Mouse (Mus musculus) retina, postnatal 7 days (tissue): ENCODE results near the gene Atg16l2.
A peak's percentile ranks its signal among the peaks of the same experiment; 100 is the strongest.

ENCODE experiments used
- DNase-seq: peaks from one replicate; pipeline ENCODE4 v3.0.0-alpha.2; 2012; ENCODE audit warnings: low read depth, low spot score

The Atg16l2 gene

DNA sequence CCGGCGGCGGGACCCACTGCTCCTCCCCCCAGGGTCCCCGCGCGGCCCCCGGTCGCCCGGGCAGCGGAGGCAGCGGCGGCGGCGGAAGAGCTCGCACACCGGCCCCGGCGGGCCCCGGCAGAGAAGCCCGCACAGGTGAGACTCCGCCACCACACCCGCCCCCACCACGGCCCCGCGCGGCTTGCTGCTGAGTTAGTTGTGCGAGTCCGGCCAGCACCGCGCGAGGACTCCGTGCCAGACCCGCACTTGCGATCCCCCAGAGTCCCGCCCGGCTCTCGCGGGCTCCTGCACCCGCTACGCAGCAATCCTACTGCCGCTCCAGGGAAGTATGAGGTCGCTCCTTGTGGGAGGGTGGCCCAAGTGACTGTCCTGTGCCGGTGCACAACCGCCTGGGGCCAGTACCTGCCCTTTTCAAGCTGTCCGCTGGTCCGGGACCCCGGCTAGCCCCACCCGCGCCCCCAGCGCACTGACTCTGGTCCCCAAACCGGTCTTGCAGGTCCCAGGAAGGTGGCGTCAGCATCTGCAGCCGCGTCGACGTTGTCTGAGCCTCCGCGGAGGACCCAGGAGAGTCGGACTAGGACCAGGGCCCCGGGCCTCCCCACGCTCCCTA lies 19.3 kb upstream of the Atg16l2 start:
- no peak for DNase-seq

DNA sequence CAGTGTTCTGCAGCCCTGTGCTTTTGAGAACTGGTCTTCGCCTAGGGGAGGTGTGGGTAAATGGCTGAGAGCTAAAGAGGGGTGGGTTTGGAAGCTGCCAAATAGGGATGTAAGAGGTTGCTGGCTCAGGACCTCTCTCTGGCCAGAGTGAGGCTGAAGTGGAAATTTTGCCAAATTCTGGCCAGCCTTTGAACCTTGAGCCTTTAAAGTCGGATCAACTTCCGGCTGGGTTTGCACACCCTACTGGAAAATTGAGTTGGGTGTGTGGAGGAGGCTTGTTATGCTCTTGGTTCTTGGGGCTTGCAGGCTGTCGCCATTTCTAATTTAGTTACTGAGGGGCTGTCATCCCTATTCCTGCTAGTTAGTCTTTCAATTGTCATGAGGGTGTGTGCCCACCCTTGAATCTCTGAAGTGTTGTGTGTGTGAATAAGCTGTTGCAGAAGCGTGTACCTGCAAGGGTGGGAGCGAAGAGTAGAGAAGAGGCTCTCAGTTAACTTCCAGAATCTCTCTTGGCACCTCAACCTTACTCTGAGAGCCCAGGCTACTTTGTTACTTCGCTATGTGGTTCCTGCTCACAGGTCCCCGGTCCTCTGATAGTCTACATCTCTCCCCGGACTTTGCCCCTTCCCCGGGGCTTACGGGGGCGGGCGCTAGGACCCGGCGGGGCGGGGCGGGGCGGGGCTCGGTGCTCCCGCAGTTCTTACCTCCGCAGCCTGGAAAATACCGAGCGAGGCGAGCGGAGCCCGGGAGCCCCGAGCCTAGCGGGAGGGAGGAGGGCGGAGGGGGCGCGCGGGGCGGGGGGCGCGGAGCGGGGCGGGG lies 18.6 kb upstream of the Atg16l2 start:
- peak; percentile 55 for DNase-seq

DNA sequence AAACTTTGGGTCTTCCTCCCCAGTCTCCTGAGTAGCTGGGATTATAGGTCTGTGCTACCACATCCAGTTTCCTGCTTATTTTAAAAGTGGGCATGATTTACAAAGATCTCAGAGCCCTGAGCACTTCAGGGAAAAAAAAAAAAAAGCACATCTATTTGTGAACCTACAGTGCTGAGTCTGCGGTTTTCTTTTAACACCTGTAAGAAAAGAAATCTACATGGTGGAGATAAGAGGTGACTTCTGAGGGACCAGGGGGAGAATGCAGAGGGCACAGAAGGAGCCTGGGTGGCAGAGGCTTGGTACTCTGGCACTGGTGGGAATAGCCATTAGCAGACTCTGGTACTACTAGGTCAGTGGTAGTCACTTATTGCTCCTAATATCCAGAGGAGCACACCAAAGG lies 17.7 kb upstream of the Atg16l2 start:
- DNase-seq, result no peak

DNA sequence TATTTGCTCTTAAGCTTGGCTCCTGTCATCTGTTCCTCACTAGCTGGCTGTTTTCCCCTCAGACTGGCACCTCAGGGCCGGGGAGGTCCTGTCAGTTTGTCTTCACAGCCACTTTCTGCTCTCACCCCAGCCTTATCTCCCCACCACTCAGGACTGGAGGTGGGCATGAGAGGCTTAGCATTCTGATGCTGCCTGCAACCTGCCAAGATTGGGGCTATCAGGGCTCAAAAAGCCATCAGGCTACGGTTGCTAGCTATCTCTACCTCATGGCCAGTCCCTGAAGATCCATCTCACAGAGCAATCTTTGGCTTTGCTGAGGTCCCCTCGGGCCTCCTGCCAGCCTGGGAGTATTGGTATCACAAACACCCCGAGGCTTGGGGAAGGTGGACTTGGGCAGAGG lies 16.8 kb upstream of the Atg16l2 start:
- DNase-seq, result no peak

DNA sequence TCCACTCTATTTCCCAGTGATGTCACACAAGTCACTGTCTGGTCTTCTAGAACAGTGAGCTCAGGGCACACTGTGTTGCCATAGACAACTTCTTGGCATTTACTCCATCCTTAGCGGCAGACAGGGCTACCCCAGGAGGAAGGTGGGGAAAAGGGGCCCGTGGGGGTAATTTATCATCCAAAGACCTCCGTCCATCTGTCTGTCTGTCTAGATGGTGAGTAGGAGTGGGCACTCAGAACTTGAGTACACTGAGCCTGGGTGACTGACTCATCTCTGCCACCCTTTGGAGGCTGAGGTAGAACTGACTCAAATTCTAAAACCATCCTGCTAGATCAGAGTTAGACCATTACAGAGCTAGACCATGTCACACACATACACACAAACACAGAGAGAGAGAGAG lies 15.0 kb upstream of the Atg16l2 start, which contains the start of gene Stard10:
Stard10 (plus strand) TSS at position 73 of the 400 bp plus-strand sequence.
- DNase-seq, result no peak

DNA sequence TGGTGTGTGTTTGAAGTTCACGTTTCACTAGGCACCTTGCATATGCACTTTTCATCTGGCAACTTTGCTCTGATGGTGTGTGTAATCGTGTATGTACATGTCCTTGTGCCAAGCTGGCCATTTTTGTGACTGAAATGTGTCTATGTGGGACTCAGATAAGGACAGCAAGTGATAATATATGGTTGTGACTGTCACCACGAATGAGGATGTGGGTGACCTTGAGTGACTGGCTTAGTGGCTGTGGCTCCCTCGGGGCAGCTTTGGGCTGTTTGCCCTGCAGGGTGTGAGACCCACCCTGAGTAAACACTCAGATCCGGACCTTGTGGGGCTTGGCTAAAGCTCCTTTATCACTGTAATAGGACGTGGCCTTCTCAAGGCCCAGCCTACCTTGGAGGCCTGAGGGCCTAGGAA lies 14.5 kb upstream of the Atg16l2 start:
- no peak for DNase-seq

DNA sequence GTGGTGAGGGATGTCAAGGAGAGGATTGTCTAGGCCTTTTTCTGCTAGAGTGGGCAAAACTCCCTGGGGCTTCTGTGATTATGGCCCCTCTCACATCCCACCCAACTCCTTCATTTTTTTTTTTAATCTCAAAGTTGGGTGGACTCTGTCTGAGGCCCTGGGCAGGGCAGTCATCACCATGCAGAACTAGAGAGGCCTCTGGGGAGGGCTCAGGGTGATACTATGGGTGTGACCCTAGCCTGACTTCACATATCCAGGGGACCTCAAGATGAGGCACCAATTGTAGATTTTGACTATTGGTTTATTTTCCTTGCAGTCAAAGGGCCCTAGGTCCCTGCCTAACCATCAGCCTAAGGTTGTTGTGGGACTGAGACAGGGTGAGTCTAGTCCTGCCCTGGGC lies 13.6 kb upstream of the Atg16l2 start:
- DNase-seq, result no peak

DNA sequence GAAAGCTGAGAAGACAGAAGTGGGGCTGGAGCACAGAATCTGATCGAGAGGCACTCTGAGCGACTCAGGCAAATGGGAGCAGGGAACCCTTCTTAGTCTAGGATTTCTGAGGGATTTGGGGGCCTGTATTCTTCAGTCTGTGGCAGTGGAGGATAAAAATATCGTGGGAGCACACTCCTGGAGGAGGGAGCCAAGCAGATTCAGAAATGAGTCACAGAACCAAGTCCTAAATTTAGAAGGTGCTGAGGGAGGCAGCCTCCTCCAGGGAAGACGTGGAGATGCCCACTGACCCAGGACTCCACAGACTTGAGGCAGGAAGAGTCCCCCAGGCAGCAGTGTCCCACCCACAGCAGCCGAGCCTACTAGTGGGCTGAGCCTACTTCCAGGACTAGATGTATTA lies 12.3 kb upstream of the Atg16l2 start:
- DNase-seq, result no peak

DNA sequence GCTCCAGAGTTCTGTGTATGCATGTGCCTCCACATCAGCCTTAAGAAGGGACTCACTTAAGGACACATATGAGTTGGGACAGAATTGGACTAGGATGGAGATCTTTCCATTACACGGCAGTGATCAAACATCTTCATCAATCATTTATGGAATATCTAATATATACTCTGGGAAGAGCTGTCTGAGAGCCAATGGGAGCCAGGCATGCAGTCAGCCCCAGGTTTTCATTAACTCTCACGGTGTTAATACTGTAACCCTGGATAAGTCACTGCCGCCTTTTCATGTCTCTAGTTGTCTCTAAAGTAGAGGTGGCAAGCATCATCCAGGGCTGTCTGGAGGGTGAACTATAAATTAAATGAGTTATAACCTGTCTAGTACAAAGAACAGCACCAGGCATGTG lies 11.0 kb upstream of the Atg16l2 start:
- DNase-seq, result no peak

DNA sequence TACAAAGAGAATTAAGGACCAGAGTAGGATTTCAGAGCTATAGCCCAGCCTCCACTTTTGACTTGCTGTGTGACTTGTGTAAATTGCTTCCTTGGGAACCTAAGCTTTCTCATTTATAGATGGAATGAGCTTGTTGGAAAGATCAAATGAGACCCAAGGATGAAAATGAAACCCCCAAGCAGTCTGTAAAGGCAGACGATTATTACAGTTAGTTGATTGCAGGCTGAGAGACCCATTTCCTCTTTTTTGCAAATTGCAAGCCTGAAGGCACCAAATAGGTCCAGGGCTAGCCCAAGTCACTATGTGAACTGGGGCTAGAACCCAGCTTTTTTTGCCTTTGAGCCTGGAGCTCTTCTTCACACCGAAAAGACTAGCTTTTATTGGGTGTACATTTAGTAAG lies 9.0 kb upstream of the Atg16l2 start:
- DNase-seq, result no peak

DNA sequence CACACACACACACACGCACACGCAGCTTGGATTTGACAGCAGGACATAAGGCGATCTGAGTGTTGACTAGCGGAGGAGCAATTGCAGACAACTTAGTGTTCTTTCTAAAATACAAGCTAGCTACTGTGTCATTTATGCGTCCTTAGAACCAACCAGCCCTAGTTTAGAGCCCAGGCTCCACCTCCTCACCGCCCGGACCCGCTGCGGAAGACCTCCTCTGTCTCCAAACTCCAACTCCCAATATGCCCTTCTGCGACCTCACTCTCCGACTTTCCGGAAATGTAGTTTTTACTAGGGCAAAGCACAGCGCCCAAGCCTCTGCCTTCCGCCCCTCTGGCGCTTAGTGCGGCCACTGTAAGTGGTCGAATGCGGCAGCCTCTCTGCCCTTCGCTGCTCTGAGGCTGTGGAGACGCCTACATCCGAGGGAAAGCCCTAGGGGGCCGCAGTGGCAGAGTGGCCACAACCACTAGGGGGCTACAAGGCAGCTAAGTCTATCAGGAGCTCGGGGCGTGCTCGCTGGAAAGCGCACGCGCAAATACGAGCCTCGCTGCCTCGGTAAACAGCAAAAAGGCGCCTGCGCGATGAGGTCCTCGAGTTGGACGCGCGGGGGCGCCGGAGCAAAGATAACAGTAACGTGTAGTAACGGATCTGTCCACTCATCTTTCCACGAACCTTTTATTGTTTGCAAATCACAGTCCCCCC lies 8.4 kb upstream of the Atg16l2 start:
- DNase-seq, result peak; percentile 98

DNA sequence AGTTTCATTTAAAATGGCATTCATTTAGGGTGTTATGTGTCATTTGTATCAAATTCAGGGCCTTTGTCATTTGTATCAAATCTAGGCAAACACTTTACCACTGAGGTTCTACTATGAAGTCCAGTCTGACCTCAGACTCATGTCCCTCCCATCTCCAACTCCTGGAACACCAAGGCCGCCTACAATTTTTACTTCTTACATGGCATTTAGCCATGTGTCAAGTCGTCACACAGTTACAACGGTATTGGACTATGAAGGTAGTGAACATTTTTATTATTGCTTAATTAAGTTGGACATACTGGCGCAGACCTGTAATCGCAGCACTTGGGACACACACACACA lies 7.9 kb upstream of the Atg16l2 start:
- DNase-seq, result no peak

DNA sequence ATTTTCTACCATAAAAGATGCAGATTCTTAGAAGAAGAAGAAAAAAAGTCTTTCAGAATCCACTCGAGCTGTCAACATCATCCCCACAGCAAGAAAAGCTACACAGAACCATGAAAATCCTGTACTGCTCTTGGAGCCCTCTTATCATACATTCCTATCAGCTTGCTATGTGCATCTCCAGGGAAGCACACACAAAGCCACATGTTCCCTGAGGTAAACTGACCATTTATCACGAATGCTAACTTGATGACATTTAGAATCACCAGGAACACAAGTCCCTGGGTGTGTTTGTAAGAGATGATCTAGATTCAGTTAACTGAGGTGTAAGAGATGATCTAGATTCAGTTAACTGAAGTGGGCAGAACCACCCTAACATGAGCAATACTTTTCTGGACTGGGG lies 4.8 kb upstream of the Atg16l2 start:
- DNase-seq, result no peak

DNA sequence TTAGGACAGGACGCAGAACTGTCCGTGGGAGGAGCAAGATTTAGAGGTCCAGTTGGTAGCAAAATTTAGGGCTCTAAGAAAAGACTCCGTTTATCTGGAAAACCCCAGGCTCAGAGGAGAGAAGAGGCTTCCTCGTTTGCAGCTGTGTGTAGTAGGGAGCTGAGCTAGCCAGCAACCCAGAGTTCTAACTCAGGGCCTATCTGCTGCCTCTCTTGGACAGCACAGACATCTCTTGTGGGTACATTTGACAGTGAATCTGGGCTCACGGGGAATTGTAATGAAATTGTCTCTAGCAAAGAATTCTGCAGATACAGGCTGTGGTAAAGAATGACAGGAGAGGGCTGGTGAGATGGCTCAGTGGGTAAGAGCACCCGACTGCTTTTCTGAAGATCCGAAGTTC lies 640 bp upstream of the Atg16l2 start:
- no peak for DNase-seq

DNA sequence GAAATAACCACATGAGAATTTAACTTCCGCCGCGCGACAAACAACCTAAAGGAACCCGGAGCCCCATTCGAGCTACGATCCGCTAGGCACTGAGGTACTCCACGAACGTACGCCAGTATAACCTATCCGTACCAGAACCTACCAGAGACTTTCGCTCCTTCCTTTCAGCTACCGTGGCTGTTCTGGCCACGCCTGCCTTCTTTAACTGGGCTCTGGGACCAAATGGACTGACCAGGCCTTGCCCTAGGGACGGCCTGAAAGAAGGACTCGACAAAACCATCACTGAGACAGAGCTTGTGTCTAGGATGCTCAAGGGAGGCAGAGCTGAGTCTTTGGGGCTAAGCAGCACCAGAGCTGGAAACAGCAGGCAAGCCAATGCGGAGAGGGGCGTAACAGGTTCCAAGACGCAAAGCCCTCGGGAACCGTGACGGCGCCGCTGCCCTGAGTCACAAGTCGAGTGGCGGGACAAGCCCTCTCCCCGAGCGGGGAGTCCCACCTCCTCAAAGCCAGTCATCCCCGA lies 630 bp downstream of the Atg16l2 start:
- no peak for DNase-seq

DNA sequence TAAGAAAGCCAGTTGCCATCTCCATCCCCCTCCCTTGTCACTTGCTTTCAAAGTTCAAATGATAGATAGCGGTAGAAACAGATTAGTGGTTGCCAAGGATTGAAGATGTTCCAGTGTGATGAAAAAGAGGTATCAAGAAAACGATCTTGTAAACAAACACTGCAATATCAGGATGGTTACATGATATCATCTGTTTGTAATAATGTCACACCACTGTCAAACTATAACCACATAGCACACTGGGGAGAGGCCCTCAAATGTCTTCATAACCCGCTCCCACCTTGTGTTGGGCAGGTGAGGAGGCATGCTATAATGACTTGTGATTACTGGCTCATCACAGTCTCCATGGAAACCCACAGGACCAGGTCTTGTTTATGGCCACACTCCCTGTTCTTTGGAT lies 3.7 kb downstream of the Atg16l2 start:
- DNase-seq, result no peak

DNA sequence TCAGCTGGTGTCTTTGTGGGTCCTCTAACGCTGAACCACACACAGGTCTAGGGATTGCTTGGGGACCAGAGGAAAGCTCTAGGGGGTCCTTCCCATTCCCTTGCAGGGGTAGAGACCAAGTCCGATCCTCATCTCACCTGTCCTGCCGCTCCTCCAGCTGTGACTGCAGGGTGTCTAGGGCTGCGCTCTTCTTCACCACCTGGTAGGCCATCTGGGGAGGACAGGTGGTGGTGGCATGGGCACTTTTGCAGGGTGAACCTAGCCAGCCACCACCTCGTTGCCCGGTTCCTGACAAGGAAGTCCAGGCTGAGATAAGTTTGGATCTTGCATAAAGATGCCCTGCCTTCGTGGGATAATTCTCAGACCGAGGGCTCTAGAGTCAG lies 5.0 kb downstream of the Atg16l2 start:
- DNase-seq, result no peak

DNA sequence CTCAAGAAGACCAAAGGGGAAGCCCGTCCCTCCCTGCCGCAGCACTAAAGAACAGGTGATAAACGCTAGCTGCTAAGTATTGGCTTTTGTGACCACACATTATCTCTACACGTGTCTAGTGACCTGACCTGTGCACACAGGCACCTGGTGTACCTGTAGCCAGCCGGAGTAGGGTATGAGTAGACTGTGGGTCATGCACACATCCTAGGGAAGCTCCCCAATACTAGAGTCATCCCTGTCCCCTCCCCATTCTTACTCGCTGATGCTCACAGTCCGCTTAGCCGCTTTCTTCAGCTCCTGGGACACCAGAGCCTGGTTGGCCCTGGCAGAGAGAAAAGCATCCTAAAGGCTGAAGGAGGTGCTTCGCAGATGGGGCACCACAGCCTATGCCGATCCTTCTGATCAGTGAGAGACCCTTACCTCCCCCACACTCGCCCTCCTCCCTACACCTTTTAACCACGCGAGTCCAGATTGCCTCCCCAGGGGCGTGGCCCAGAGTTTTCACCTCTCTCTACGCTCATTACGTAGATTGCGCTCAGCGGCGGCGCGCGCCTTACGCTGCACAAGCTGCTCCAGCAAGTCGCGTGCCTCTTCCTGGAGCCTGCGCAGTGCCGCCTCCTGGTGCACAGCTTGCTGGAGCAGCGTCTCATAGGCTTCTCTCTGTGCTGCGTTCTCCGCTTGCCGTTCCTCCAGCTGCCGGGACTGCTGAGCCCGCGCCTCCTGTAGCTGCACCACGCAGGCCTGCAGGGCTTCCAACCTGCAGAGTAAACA lies 5.6 kb downstream of the Atg16l2 start:
- peak; percentile 80 for DNase-seq

DNA sequence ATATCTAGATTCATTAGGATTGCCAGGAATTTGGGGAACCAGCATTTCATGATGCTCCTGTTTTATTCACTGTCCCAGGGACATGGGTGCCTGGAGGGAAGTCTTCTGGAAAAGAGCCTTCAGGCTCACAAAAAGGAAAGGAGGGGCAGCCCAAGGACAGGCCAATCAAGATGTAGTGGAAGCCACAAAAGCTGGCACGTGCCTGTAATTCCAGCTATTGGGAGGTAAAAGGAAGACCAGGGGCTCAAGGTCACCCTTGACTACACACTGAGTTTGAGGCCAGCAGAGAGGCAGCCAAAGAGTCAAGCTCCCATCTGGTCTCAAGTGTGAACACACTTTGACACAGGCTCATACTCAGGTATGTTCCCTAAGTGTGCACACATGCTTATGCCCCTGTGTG lies 6.6 kb downstream of the Atg16l2 start:
- DNase-seq, result no peak

DNA sequence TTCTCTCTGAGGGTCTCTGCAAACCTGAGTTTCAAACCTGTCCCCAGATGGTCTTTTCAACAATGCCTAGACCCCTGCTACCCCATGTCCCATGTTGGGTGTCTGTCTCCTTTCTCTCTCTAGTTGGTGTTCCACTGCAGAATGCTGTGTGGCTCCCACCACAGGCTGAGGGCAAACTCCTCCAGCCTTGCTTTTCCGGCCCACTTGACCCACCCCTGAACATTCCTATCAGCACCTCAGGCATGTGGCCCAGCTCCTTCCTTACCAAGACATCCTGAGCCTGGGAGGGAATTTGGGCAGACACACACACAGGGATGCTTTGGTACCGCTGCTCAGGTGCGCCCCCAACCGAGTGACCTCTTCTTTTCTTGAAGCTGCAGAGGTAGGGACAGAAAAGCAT lies 8.4 kb downstream of the Atg16l2 start:
- no peak for DNase-seq

DNA sequence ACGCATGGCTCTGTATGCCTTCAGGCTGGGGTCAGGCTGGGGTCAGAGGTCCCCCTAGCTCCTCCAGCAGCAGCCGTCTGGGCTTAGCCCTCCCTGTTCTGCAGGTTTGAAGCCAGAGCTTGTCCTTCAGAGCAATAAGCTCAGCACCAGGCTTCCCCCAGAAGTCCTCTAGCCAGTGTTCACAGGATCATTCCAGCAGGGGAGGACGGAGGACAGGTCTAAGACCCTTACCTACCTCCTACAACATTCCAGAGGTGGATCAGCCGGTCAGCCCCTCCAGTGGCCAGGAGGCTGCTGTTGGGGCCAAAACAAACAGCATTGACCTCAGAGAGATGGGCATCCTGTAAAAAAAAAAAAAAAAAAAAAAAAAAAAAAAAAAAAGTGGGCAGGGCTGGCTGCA lies 8.9 kb downstream of the Atg16l2 start:
- no peak for DNase-seq

DNA sequence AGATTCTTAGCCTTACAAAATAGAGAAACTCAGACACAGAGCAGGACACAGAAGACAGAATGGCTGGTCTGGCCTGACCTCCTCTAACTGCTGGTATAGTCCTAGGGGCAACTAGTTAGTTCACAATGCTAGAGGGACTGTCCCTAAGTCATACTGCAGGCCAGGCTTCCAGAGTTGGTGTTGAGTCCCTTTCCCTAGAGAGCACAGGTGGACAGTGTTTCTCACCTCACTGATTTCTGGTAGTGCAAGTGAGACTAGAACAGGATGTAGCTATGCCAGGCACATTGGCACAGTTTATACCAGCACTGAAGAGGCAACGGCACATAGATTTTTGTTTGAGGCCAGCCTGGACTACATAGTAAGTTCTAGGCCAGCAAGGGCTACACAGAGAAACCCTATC lies 9.4 kb downstream of the Atg16l2 start:
- no peak for DNase-seq
